Mouse (Mus musculus) kidney, embryonic 15.5 days (tissue): ENCODE data around the gene Serpine3. TPM values are rescaled to one million over a fixed set of nuclear protein-coding genes. Genes with fewer than 3 reads are reported as not detected.

ENCODE experiments used
- ATAC-seq: fragments of 200-750 bp; cut with Nextera tagmentation; replicated peaks from 2 replicates; pipeline ENCODE4 v1.8.0; 2017; ENCODE audit warnings: moderate TSS enrichment; ENCODE audit not compliant: low FRiP score
- H3K27ac ChIP-seq: fragments of 300-500 bp; sonication (generic); 2 replicates; pipeline ENCODE4 v1.5.1; 2015; ENCODE audit warnings: mild to moderate bottlenecking, inconsistent platforms
- H3K27me3 ChIP-seq: fragments of 300-500 bp; sonication (generic); 2 replicates; pipeline ENCODE4 v1.6.1; 2015; ENCODE audit warnings: inconsistent platforms
- H3K36me3 ChIP-seq: fragments of 300-500 bp; sonication (generic); 2 replicates; pipeline ENCODE4 v1.6.1; 2015; ENCODE audit warnings: inconsistent platforms
- H3K4me1 ChIP-seq: fragments of 300-500 bp; sonication (generic); 2 replicates; pipeline ENCODE4 v1.6.1; 2015; ENCODE audit warnings: inconsistent platforms
- H3K4me2 ChIP-seq: fragments of 300-500 bp; sonication (generic); 2 replicates; pipeline ENCODE4 v1.6.1; 2015; ENCODE audit warnings: moderate library complexity, mild to moderate bottlenecking, inconsistent platforms
- H3K4me3 ChIP-seq: fragments of 300-500 bp; sonication (generic); replicated peaks from 2 replicates; pipeline ENCODE4 v1.5.1; 2015; ENCODE audit warnings: mild to moderate bottlenecking, inconsistent platforms
- H3K9ac ChIP-seq: fragments of 300-500 bp; sonication (generic); 2 replicates; pipeline ENCODE4 v1.6.1; 2015; ENCODE audit warnings: mild to moderate bottlenecking, inconsistent platforms
- H3K9me3 ChIP-seq: fragments of 300-500 bp; sonication (generic); replicated peaks from 2 replicates; pipeline ENCODE4 v1.6.1; 2016; ENCODE audit warnings: inconsistent platforms
- WGBS: fragments of 180-500 bp; shearing (Covaris S2); methylation state at CpG from one replicate; pipeline ENCODE4 v1.1.7; 2015; ENCODE audit warnings: mixed read lengths; 5-methylcytosine and 5-hydroxymethylcytosine counted together
- polyA plus RNA-seq: library from polyadenylated mRNA; unstranded; fragments of >200 nt; fragmentation: Nextera tagmentation; extraction: Ambion mirVana; gene quantifications from 2 replicates; pipeline ENCODE4 v1.2.1, GENCODE M21; 2015

The Serpine3 gene
- polyA plus RNA-seq, 1 experiment from 2014 or later = not detected

- WGBS = 64% methylated on average over 3 of the region's 3 CpGs
- no peak overlapping the region for H3K4me2 ChIP-seq
- ATAC-seq = no peak
- no peak overlapping the region for H3K27ac ChIP-seq
- H3K27me3 ChIP-seq = no peaks in the 10 kb centered on the region
- H3K9ac ChIP-seq = no peak overlapping the region
- no peaks in the 10 kb centered on the region for H3K4me1 ChIP-seq
- no peak overlapping the region for H3K4me3 ChIP-seq
- H3K9me3 ChIP-seq = no peaks in the 10 kb centered on the region
- no peaks in the 10 kb centered on the region for H3K36me3 ChIP-seq
Observed at GRCm38 (mm10) chr14:62657469-62657868, 6.0 kb upstream of the Serpine3 start.

GRCm38 (mm10) chr14:62662381-62662780 lies 1.1 kb upstream of the Serpine3 start:
- no peaks in the 10 kb centered on the region for H3K9me3 ChIP-seq
- no peaks in the 10 kb centered on the region for H3K36me3 ChIP-seq
- H3K4me2 ChIP-seq = no peak overlapping the region
- no peak overlapping the region for H3K9ac ChIP-seq
- H3K4me3 ChIP-seq = no peak overlapping the region
- H3K4me1 ChIP-seq = no peaks in the 10 kb centered on the region
- no peak overlapping the region for H3K27ac ChIP-seq
- 68% methylated on average over 6 of the region's 6 CpGs for WGBS
- ATAC-seq = no peak
- no peaks in the 10 kb centered on the region for H3K27me3 ChIP-seq

GRCm38 (mm10) chr14:62664976-62665673 lies 1.7 kb downstream of the Serpine3 start:
- 36% methylated on average over 9 of the region's 9 CpGs for WGBS

GRCm38 (mm10) chr14:62673646-62674045 lies 10.2 kb downstream of the Serpine3 start:
- no peak overlapping the region for H3K9ac ChIP-seq
- ATAC-seq = no peak

More at GRCm38 (mm10) chr14:62664976-62665673, 1.7 kb downstream of the Serpine3 start:
- no peak for ATAC-seq
- no peaks in the 10 kb centered on the region for H3K27me3 ChIP-seq
- H3K9me3 ChIP-seq = no peaks in the 10 kb centered on the region
- no peak overlapping the region for H3K4me2 ChIP-seq
- H3K4me1 ChIP-seq = no peaks in the 10 kb centered on the region
- H3K9ac ChIP-seq = no peak overlapping the region
- H3K36me3 ChIP-seq = no peaks in the 10 kb centered on the region
- H3K27ac ChIP-seq = no peak overlapping the region
- H3K4me3 ChIP-seq = no peak overlapping the region

GRCm38 (mm10) chr14:62718161-62718560 lies 54.7 kb downstream of the Serpine3 start:
- no peak overlapping the region for H3K9ac ChIP-seq
- no peak overlapping the region for H3K27ac ChIP-seq
- H3K4me3 ChIP-seq = no peak overlapping the region
- H3K4me2 ChIP-seq = no peak overlapping the region
- H3K36me3 ChIP-seq = peaks cover 27% of the 10 kb centered on the region
- no peak for ATAC-seq
- H3K27me3 ChIP-seq = no peaks in the 10 kb centered on the region
- 96% methylated on average over 2 of the region's 2 CpGs for WGBS
- H3K4me1 ChIP-seq = no peaks in the 10 kb centered on the region
- no peaks in the 10 kb centered on the region for H3K9me3 ChIP-seq

More at GRCm38 (mm10) chr14:62673646-62674045, 10.2 kb downstream of the Serpine3 start:
- Histone ChIP-seq H3K4me1 (no peaks in the 10 kb centered on the region), H3K4me3 (no peak overlapping the region), H3K27me3 (no peaks in the 10 kb centered on the region), H3K36me3 (no peaks in the 10 kb centered on the region), H3K9me3 (no peaks in the 10 kb centered on the region), H3K27ac (no peak overlapping the region), H3K4me2 (no peak overlapping the region)
- WGBS = 90% methylated on average over 3 of the region's 3 CpGs

GRCm38 (mm10) chr14:62721625-62722024 lies 58.2 kb downstream of the Serpine3 start:
- H3K27ac ChIP-seq = no peak overlapping the region
- ATAC-seq = no peak
- no peaks in the 10 kb centered on the region for H3K9me3 ChIP-seq
- 88% methylated on average over 1 of the region's 1 CpGs for WGBS
- H3K27me3 ChIP-seq = no peaks in the 10 kb centered on the region
- peaks cover 5% of the 10 kb centered on the region; the same call in 1 of the 2 replicates for H3K36me3 ChIP-seq
- no peak overlapping the region for H3K4me2 ChIP-seq
- no peak overlapping the region for H3K9ac ChIP-seq
- H3K4me1 ChIP-seq = no peaks in the 10 kb centered on the region
- no peak overlapping the region for H3K4me3 ChIP-seq

GRCm38 (mm10) chr14:62724560-62724959 lies 61.1 kb downstream of the Serpine3 start:
- Histone ChIP-seq H3K27ac (no peak overlapping the region), H3K4me1 (no peaks in the 10 kb centered on the region), H3K9me3 (no peaks in the 10 kb centered on the region), H3K9ac (no peak overlapping the region), H3K27me3 (no peaks in the 10 kb centered on the region), H3K4me3 (no peak overlapping the region), H3K36me3 (peaks cover 2% of the 10 kb centered on the region; the same call in 1 of the 2 replicates), H3K4me2 (no peak overlapping the region)
- no peak for ATAC-seq

- 100% methylated on average over 1 of the region's 1 CpGs for WGBS
Observed at GRCm38 (mm10) chr14:62731902-62732301, 68.4 kb downstream of the Serpine3 start.

GRCm38 (mm10) chr14:62733666-62734065 lies 70.2 kb downstream of the Serpine3 start:
- WGBS = 89% methylated on average over 2 of the region's 2 CpGs
- no peak overlapping the region for H3K27ac ChIP-seq
- H3K9me3 ChIP-seq = no peaks in the 10 kb centered on the region
- H3K4me1 ChIP-seq = no peaks in the 10 kb centered on the region
- H3K4me3 ChIP-seq = no peak overlapping the region
- no peak overlapping the region for H3K4me2 ChIP-seq
- H3K36me3 ChIP-seq = peaks cover 49% of the 10 kb centered on the region
- no peak overlapping the region for H3K9ac ChIP-seq
- no peak for ATAC-seq
- H3K27me3 ChIP-seq = no peaks in the 10 kb centered on the region

More at GRCm38 (mm10) chr14:62731902-62732301, 68.4 kb downstream of the Serpine3 start:
- Histone ChIP-seq H3K4me1 (no peaks in the 10 kb centered on the region), H3K9me3 (no peaks in the 10 kb centered on the region), H3K4me3 (no peak overlapping the region), H3K9ac (no peak overlapping the region), H3K27ac (no peak overlapping the region), H3K36me3 (peaks cover 40% of the 10 kb centered on the region), H3K4me2 (no peak overlapping the region), H3K27me3 (no peaks in the 10 kb centered on the region)
- ATAC-seq = no peak

- H3K9me3 ChIP-seq = no peaks in the 10 kb centered on the region
- ATAC-seq = no peak
- peaks cover 50% of the 10 kb centered on the region for H3K36me3 ChIP-seq
- H3K4me1 ChIP-seq = no peaks in the 10 kb centered on the region
- H3K4me2 ChIP-seq = no peak overlapping the region
- H3K27ac ChIP-seq = no peak overlapping the region
- no peak overlapping the region for H3K4me3 ChIP-seq
- no peaks in the 10 kb centered on the region for H3K27me3 ChIP-seq
- no peak overlapping the region for H3K9ac ChIP-seq
- WGBS = 88% methylated on average over 1 of the region's 1 CpGs
Observed at GRCm38 (mm10) chr14:62735646-62736045, 72.2 kb downstream of the Serpine3 start.
